Mouse (Mus musculus): ENCODE results near the gene Clrn1.
"Not testable (repeated sequence)": the region's sequence is repeated elsewhere in the genome, so short reads cannot be mapped to it uniquely, and the experiment has no call there.

Gene Clrn1

DNA sequence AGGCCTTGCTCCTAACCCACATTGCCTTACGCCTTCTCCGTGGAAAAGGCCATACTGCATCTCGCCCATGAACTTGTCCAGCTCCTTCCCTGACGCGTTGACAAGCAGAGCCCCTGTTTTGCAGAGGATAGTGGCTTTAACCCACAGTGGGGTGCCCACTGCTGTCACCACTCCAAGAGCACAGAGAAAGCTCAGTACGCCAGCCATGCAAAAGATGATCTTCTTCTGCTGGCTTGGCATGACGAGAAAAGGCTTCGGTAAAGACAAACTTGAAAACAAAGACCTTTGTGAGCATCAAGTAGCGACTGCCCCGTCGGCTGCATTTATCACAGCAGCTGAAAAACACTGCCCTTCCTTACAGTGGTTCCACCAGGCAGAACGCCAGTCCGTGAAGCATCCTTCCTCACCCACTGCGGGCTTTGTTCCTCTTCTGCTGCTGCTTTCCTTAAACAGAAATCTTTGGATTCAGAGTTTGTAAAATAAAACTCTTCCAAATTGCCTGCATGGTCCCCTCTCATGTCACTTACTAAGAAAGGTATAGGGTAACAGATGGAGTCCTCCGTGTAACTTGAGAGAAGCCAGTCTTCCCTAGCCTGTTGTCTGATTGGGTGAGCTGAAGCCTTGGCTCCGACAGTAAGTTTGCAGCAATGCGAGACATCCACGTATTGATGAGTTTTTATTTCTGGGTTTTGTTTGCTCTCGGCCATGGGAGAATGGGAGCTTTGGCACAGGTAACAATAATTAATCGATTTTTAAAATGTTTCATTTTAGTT lies at the start of gene Clrn1:
Clrn1 (minus strand) TSS at position 540 of the 773 bp plus-strand sequence.
- DNase-seq, result no peak

DNA sequence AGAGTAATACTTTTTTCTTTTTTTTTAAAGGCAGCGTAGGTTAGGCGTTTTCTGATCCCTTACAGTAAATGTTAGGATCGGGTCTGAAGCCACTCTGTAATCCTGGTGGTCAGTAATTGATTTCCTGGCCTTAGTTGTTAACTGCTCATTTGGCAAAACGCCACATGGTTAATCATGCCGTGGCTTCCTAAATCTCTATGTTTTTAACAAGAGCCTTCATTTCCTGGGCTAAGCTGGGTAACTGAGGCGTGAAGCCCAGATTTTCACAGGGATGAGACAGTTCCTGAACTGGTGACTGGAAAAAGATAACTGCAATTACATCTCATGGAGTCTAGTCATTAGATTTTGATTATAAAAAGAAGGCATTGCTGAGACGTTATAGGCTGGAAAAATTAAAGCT lies 38.9 kb upstream of the Clrn1 start:
- no peak for DNase-seq

DNA sequence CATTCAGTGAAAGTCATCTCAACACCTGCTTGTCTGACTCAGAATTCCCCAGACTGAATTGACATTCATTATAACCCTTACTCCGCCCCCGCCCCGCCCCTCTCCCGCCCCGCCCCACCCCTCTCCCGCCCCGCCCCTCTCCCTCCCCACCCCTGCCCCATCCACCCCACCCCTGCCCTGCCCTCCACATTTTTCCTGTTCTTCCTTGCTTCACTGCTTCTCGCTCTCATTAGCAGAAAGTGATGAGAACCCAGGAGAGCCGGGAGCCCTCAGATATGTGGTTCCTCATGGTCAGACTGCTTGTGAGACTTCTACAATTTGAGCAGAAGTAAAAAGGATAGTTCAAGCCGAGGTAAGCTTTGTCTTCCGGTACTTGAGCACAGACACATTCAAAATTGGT lies 38.0 kb upstream of the Clrn1 start:
- DNase-seq, result no peak

DNA sequence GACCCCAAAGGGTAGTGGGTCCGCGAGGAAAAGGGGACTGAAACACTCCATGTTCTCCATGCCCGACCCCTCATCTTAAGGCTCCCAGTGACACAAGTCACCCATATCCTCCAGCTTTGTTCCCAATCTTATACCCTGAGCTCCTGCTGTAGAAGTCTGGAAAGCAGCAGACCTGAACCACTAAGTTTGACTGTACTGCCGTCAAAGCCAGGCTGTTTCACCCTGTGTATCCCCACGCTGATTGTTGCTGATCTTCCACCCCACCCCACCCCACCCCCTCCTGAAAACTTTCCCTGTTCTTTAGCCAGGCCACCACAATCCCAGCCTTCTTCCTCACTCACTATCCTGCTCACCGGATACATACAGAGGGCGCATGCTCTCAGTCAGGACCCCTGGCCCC lies 37.5 kb upstream of the Clrn1 start:
- no peak for DNase-seq

DNA sequence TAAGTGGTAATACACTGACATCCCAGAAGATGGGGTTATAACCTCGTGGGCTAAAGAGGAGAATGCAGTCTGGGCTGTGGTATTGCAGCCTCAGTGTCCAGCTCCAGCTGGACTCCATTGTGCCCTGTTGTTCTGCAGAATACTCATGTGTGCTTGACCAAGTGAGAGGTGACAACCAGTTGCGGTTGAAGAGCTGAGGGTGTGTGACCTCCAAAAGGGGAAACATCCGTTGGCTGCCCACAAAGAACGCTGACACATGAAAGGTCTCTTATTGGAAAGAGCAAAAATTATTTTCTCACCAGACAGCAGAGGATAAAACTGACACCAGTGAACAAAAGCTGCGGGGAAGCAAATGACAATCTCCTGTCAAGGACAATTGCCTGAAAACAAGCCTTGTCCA lies 36.2 kb upstream of the Clrn1 start:
- DNase-seq, result no peak

DNA sequence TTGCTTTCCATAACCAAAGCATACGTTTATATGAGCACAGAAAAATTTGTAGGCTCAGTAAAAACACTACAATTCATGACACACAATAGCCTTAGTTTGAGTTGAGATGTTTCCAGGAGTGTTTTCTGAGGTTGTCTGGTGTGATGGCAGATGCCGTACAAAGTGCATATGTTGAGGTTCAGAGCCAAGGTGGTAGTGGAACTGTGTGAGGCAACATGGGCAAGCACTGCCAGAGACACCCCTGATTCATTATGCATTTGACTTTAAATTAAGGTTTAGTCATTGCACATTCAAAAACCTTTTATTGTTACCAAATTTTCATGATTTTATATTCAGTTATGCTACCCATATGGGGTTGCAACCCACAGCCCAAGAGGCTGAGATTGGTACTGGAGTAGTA lies 19.5 kb upstream of the Clrn1 start:
- no peak for DNase-seq

DNA sequence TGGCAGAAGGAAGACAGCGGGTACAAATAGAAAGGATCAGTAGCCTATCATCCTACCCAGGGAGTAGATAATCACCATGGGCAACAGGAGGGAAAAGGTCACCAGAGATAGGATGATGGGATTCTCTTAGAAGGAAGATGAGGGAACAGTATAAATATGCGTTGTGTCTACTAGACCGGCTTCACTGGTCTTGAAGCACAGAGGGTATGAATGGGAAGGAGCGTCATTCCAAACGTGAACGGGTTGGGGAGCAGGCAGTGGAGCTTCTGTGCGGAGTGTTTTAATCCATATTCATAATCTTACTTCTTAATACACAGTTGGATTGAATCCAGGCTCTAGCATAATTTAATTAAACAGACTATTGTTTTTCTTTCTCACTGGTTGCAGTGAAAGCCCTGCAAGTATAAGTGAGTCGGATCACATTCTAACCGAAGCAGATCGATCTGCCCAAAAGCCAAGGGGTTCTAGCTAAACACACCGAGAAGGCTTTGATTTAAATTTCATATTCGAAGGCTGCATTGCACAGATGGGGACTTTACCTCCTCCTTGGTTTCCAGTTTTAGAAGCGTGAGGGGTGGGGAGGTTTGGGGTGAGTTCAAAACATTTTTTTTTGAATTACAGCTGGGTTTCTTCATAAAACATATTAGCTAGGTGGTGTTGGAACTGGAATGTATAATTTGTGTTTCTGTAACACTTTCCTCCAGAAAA lies 17.1 kb upstream of the Clrn1 start:
- DNase-seq, result no peak

DNA sequence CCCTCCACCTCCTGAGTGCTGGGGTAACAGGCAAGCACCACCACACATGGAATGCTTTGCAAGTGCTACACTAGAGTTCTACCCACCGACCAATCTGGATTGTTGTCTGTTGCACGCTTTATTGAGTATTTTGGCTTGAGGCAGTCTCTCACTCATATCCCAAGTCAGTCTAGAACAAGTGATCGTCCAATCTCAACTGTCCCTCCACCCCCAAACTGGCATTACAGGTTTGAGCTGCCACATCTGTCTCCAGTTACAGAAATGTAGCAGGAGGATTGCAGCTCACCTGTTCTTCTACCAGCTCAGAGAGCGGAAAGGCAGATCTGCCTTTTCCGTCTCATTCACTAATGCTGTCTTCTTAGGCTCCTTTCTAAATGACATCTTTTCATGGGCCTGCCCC lies 10.0 kb upstream of the Clrn1 start:
- DNase-seq, result no peak

DNA sequence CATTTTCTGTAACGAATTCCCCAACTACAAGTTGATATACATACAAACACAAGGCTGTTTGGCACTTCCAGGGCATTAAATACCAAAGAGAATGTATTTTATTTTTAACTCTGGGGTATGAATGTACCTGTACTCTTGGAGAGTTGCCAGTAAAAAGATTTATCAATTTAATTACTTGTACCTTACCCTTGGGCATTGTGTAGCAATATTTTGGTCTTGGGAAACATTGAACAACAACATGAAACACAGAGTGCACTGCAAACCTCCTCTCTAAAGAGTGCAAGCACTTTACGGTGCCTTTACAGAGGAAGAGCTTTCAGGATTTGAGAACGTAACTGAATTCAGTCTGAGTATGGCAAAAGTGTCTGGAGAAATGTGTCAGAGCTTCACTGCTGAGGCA lies 9.4 kb upstream of the Clrn1 start:
- no peak for DNase-seq

DNA sequence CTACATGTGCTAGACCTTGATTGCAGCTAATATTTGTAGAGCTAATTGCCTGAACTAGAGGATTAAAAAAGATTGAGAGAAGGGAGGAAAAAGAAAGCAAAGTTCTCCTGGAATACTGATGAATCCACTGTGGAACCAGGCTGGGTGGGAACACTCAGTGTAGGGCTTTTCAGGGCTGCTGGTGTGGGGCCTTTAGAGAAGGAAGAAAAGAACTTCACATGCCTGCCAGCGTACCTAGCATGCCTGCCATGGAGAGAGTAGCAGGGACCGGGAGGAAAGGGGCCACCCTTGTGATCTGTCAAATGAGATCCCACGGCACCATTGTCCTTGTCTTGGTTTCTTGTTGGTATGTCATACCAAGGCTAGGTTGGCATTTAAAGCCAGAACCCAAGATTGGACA lies 4.5 kb upstream of the Clrn1 start:
- no peak for DNase-seq

DNA sequence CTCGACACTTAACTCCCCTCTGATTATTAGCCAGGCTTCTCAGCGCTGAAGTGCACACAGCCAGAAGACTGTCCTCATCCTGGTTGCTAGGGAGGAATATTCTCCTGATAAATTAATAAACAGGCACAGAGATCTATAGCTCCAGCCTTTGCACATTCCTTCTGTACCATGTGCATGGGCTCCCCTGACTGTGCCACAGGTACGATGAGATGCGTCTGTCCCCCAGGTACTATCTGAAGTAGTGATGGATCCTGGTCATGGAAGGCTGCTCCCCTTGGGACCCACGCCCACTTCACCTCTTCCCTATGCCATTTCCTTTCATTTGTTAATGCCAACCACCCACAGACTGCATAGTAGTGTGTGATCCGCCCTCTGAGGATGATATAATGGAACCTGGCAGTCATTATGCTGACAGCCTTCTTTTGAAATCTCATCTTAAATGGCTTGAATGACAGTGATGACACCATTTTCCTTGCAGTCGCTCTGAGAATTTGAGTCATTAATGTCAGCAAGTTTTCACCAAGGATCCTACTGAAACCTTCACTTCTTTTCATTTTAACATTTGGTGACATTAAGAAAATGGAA lies 3.1 kb upstream of the Clrn1 start:
- DNase-seq, result no peak

DNA sequence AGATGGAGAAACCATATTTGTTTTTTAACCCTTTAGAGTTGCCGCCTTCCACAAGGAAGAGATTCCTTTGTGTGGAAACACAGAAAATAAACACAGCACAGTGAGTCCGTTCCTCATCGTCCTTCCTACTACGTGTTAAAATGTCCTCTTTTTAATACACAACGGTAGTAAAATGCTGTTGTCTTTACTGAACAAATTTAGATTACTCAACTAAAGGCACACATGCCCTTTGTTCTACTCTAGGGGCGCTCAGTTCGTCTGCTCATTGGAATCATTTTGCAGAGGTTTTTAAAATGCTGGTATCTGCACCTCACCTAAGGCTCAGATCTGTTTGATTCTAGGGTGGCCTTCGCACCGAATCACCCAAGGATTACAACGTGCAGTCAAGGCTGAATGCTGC lies 2.6 kb upstream of the Clrn1 start:
- DNase-seq, result no peak

DNA sequence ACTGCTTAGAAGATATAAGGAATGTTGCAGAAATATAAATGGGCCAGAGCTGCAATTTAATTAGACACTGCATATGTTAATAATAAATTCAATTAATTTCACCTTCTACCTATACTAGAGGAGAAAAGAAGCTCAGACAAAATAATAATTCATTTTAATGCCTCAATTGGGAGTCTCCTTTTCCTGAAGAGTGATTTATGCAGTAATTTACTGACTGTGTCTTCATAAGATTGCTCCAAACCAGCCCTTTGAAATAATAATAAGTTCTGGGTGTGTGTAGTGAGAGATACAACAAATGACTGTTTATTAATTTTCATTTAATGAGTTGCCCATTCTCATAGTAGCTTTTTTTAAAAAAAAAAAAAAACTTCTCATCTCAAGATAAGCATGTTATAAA lies 1.6 kb downstream of the Clrn1 start:
- DNase-seq, result no peak

DNA sequence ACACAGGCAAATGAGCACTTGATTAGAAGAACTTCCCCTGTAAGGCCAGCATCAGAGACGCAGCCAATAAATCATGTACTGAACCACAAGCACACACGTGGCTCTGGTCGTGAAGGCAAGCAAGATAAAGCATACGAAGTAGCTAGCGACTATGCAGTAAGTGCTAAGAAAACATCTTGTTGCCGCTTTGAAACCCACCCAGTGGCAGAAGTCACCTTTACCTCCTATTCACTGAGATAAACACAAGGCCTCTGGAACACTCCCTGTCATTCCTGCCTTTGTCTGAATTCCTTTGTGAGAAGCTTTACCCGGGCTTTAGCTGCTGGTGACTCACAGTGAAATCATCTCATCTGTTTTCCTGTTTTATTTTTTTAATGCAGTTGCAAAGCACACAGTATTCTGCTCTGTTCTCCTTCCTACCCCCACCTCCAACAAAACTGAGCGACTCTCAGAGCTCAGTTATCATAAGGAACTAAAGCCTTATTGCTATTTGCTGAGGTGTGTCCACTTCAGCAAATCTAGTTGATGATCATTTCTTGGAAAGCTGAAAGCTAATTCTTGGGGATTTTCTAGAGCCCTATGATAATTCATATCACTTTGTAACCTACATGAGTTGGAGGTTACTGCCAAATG lies 2.1 kb downstream of the Clrn1 start:
- no peak for DNase-seq

DNA sequence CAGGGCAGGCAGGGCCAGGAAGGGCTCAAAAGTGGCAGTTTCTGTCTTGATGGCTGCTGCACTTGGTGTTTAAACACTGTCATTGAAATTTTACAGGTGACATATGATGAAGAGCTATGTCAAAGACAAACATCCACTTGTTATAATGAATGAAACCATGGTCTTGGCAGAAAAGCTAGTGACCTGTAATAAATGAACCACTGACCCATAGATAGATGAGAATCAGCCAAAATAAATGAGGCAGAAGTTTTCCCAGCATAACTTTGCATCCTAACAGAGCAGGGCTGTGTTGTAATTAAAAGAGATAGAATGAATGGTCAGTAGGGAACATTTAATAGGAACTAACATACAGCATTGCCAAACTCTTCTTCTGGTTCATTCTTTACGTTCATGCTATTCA lies 4.1 kb downstream of the Clrn1 start:
- no peak for DNase-seq

DNA sequence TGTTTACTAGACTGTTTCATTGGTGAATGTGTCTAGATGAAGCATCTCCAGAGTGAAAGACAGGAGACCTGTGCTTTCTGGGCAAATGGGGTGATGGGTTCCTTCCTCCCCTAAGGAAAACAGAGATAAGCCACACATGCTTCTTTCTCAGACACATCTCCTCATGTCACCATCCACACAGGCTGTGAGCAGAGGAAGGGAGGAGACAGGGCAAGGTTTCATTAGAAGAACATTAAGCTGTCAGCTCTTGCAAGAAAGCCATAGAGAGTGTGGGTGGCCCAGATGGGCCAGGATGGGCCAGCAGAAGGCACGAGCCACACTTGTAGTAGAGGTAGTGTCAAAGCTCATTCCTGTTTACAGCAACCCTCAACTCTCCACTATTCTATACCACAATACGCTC lies 5.0 kb downstream of the Clrn1 start:
- no peak for DNase-seq

DNA sequence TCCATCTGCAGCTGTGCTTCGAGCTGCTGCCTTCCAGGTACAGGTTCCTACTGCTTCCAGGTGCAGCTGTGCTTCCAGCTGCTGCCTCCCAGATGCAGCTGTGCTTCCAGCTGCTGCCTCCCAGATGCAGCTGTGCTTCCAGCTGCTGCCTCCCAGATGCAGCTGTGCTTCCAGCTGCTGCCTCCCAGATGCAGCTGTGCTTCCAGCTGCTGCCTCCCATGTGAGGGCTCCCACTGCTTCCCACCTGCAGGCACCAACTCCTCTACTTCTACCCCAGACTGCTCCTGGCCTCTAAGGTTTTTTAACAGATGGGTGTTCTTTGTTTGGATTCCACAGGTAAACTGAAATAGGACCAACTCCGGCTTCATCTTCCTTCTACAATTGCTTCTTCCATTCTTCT lies 13.3 kb downstream of the Clrn1 start:
- DNase-seq, result not testable (repeated sequence)

DNA sequence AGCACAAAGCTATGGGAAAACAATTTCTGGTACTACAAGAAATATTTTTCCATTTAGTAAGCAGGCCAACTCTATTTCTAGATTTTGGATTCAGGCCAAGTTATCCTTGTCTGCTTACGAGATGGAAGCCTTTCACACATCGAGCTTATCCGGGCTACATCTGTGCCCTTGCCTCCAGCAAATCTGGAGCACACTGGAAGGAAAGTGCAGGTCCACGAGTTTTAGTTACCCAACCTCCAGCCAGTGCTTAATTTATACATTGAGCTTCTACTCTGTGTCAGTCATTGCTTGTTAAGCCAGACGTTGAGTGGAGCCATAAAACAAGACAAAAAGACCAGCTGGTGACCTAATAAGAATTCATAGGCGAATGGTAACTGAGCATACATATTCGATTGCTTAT lies 19.4 kb downstream of the Clrn1 start:
- peak; percentile 32 for DNase-seq

DNA sequence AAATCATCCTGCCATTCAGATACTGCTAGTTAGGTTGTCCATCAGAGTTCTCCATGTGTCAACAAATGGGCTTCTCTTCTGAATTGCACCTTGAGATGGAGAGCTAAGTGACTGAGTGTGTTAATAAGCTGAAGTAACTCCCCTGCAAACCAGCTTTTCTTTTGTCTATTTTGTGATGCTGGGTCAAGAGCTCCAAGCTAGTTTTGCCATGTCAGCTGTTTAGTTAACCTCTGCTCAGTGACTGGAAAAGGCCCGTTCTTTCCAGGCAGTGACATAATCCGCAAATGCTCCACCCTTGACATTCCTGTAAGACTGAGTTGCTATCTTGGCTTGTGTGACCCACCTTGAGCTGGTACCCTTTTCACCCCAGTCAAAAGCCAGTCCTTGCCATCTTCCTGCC lies 22.2 kb downstream of the Clrn1 start:
- DNase-seq, result no peak

DNA sequence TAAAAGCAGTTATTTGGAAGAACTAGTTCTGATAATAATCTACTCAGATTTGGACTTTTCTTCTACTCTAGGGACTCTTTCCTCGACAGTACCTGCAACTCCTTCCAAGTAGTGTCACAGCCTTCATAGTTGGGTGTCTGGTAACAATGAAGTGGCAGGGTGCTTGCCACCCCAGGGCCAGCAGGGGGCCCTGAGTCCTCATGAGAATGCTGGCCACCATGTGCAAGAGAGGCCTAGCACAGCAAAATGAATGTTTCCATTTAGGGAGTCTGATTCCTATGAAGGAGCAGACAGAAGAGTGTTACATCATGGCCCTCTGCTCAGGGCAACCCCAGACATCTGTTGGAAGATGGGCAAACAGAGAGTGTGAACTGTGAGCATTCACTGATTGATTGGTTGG lies 41.7 kb downstream of the Clrn1 start:
- no peak for DNase-seq

DNA sequence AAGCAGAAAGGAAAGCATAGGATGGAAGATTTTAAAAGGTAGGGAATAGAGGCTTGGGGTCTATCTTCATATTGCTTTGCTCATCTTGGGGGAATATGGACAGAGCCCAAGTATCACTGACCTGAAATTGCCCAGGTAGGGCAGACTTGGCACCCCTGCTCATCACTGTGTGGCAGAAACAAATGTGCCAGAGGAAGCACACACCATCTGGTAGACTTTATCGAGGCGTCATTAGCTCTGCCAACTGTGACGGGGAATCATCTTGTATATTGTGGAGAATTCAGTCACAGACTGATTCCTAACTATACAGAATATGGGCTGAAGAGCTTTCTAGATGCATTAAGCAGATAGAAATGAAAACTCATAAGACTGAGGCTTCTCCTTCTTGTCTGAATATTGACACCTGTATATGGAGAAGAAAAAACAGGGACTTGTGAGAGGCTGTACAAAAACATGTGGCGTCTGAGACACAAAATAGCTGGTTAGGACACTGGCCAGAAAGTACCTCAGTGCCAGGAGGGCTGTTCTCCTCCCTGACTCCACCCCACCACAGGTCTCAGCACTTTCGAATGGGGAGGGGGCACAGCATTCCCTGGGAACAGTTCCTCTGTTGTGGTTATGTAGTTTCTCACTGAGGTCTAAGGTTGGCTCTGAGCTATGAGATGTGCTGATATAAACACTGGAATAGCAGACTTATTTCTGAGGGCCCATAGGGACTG lies 51.5 kb downstream of the Clrn1 start:
- peak; percentile 48 for DNase-seq

DNA sequence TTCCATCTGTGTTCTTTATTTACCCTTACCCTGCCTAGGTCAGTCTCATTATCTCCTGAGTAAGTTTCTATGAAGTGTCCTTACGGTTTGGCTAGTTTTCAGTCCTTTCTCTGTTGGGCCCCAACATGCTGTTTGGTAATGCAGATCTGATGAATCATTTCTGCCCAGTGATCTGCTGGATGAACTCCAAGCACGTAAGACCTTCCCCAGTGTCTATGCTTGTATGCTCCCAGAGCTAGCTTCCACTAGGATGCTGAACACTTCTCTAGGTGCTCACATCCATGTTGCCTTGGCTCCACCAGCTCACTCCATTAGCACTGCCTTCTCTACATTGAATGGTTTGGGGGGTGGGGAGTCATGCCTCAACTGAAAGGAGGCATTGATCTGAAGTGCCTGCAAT lies 52.3 kb downstream of the Clrn1 start:
- DNase-seq, result no peak

DNA sequence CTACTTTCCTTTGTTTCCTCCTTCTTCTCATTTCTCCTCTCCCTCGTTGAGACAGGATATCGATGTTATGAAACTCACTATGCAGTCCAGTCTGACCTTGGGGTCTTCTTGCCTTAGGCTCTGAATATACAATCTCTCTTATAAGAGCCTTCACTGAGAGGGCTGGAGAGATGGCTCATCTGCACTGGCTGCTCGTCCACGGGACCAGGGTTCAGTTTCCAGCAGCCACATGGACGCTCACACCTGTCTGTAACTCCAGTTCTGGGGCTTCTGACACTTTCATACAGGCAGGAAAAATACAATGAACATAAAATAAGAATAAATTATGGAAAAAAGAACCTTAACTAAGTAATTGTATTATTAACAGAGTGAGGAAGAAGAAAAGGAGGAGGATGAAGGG lies 53.6 kb downstream of the Clrn1 start:
- no peak for DNase-seq
